Mouse (Mus musculus) right cerebral cortex, postnatal 4 days (tissue): ENCODE measurements around the gene Slc11a1.
A peak's percentile ranks its signal among the peaks of the same experiment; 100 is the strongest.

ENCODE experiments used
- DNase-seq: peaks from one replicate; pipeline ENCODE4 v3.0.0-alpha.2; 2022

The Slc11a1 gene

GRCm38 (mm10) chr1:74353453-74354229 lies 21.4 kb upstream of the Slc11a1 start:
- DNase-seq = no peak

- DNase-seq = no peak
Measured at GRCm38 (mm10) chr1:74357531-74357930, 17.5 kb upstream of the Slc11a1 start.

GRCm38 (mm10) chr1:74359952-74360517 lies 15.0 kb upstream of the Slc11a1 start:
- DNase-seq = no peak

GRCm38 (mm10) chr1:74361812-74362211 lies 13.2 kb upstream of the Slc11a1 start, which contains the start of gene Catip:
Catip (plus strand) TSS chr1:74362108.
- peak; percentile 55 for DNase-seq

- DNase-seq = no peak
Measured at GRCm38 (mm10) chr1:74362325-74363229, 12.4 kb upstream of the Slc11a1 start.

- DNase-seq = no peak
Measured at GRCm38 (mm10) chr1:74363437-74363836, 11.6 kb upstream of the Slc11a1 start.

- no peak for DNase-seq
Measured at GRCm38 (mm10) chr1:74364270-74364669, 10.7 kb upstream of the Slc11a1 start.

- DNase-seq = no peak
Measured at GRCm38 (mm10) chr1:74367886-74368645, 6.9 kb upstream of the Slc11a1 start.

- DNase-seq = no peak
Measured at GRCm38 (mm10) chr1:74370040-74370439, 5.0 kb upstream of the Slc11a1 start.

- DNase-seq = no peak
Measured at GRCm38 (mm10) chr1:74373372-74373771, 1.6 kb upstream of the Slc11a1 start.

- no peak for DNase-seq
Measured at GRCm38 (mm10) chr1:74375561-74375960, 566 bp downstream of the Slc11a1 start.

- no peak for DNase-seq
Measured at GRCm38 (mm10) chr1:74376396-74376795, 1.4 kb downstream of the Slc11a1 start.

GRCm38 (mm10) chr1:74379058-74379504 lies 4.1 kb downstream of the Slc11a1 start:
- no peak for DNase-seq

- DNase-seq = no peak
Measured at GRCm38 (mm10) chr1:74380484-74380883, 5.5 kb downstream of the Slc11a1 start.

GRCm38 (mm10) chr1:74381588-74382021 lies 6.6 kb downstream of the Slc11a1 start:
- DNase-seq = no peak

GRCm38 (mm10) chr1:74383385-74383784 lies 8.4 kb downstream of the Slc11a1 start:
- no peak for DNase-seq

GRCm38 (mm10) chr1:74384525-74384924 lies 9.5 kb downstream of the Slc11a1 start:
- DNase-seq = no peak

GRCm38 (mm10) chr1:74385064-74385463 lies 10.1 kb downstream of the Slc11a1 start:
- no peak for DNase-seq

- DNase-seq = no peak
Measured at GRCm38 (mm10) chr1:74385531-74385930, 10.5 kb downstream of the Slc11a1 start.

- no peak for DNase-seq
Measured at GRCm38 (mm10) chr1:74386363-74386713, 11.3 kb downstream of the Slc11a1 start.

- DNase-seq = peak; percentile 81
Measured at GRCm38 (mm10) chr1:74386714-74387385, 11.9 kb downstream of the Slc11a1 start.

GRCm38 (mm10) chr1:74387386-74387988 lies 12.5 kb downstream of the Slc11a1 start:
- DNase-seq = no peak
